15 mouse cellular contexts compared by ENCODE assay signal in the genomic region with DNA sequence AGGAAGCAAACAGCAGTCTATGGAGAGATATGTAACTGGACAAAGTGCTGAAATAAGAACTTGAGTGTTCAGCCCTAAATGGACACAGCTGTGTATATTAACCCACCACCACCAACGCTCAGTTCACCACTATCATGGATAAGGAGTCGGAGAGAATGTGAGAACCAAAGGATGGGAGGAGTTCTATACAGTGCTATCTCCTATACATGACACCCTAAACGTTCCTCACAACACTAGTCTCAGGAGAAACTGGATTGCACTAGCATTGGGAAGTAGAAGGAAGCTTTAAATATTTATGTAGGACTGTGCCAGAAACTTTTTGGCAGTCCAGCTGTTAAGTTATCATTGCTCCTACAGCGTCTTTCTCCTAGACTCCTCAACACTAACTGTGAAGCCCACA. TPM values are rescaled to one million over a fixed set of nuclear protein-coding genes. Genes with fewer than 3 reads are reported as not detected.
"Had no signal": no experiment of that assay in that cellular context is flagged by ENCODE, and none has a peak within 500 bp of the region (broad histone marks: within the 10 kb centered on the region; RNA-seq: fewer than 3 reads in every experiment).

No protein-coding gene starts in this region.

- H3K4me2 ChIP-seq: liver, embryonic 12.5 days; neural tube, embryonic 12.5 days had no signal

- H3K4me1 ChIP-seq: liver, embryonic 12.5 days; midbrain, embryonic 10.5 days; neural tube, embryonic 12.5 days had no signal

- H3K27me3 ChIP-seq: liver, embryonic 12.5 days; neural tube, embryonic 12.5 days had no signal

- H3K36me3 ChIP-seq: liver, embryonic 12.5 days; midbrain, embryonic 10.5 days; neural tube, embryonic 12.5 days had no signal

- H3K4me3 ChIP-seq: liver, embryonic 12.5 days; midbrain, embryonic 10.5 days; neural tube, embryonic 12.5 days had no signal

- ATAC-seq: hindbrain, postnatal 0 days; liver, embryonic 12.5 days had no signal

- H3K9ac ChIP-seq: liver, embryonic 12.5 days; neural tube, embryonic 12.5 days had no signal

- DNase-seq: kidney, adult 11 months; kidney, adult 9 months; kidney, postnatal 36 days; layer of hippocampus, adult 9-11 months; layer of hippocampus, postnatal 36 days; left cerebral cortex, postnatal 4 days; lung, postnatal 4 days; midbrain, embryonic 14.5 days; spleen, adult 18-20 months had no signal

- H3K9me3 ChIP-seq: liver, embryonic 12.5 days; midbrain, embryonic 10.5 days; neural tube, embryonic 12.5 days had no signal

- H3K27ac ChIP-seq: hindbrain, postnatal 0 days; kidney, postnatal 0 days; liver, embryonic 12.5 days; midbrain, embryonic 10.5 days; neural tube, embryonic 12.5 days had no signal

RNA-seq across cellular contexts. Expression of a gene that starts 46.6 kb away (rescaled TPM):
- polyA plus RNA-seq: kidney, postnatal 0 days; neural tube, embryonic 12.5 days; urinary bladder, adult 2 months had no signal
